Mouse (Mus musculus) midbrain, embryonic 14.5 days (tissue): ENCODE measurements around the gene Prps2. TPM values are rescaled to one million over a fixed set of nuclear protein-coding genes. Genes with fewer than 3 reads are reported as not detected.
"Not testable (repeated sequence)": the region's sequence is repeated elsewhere in the genome, so short reads cannot be mapped to it uniquely, and the experiment has no call there.

ENCODE experiments used
- ATAC-seq: fragments of 200-750 bp; cut with Nextera tagmentation; 2 replicates; pipeline ENCODE4 v1.8.0; 2017; ENCODE audit warnings: moderate number of reproducible peaks, moderate library complexity; ENCODE audit not compliant: low FRiP score, low TSS enrichment
- DNase-seq: peaks from one replicate; pipeline ENCODE4 v3.0.0-alpha.2; 2015
- H3K27ac ChIP-seq: fragments of 300-500 bp; sonication (generic); replicated peaks from 2 replicates; pipeline ENCODE4 v1.5.1; 2014; ENCODE audit warnings: mild to moderate bottlenecking, low read depth, low read length, moderate library complexity
- H3K27me3 ChIP-seq: fragments of 300-500 bp; sonication (generic); 2 replicates; pipeline ENCODE4 v1.6.1; 2014; ENCODE audit warnings: low read length, control low read depth, mixed read lengths; ENCODE audit not compliant: control insufficient read depth, insufficient read depth
- H3K36me3 ChIP-seq: fragments of 300-500 bp; sonication (generic); 2 replicates; pipeline ENCODE4 v1.6.1; 2014; ENCODE audit warnings: low read length, control low read depth; ENCODE audit not compliant: control insufficient read depth, insufficient read depth
- H3K4me1 ChIP-seq: fragments of 300-500 bp; sonication (generic); 2 replicates; pipeline ENCODE4 v1.6.1; 2014; ENCODE audit warnings: mild to moderate bottlenecking, antibody characterized with exemption, low read length, control low read depth; ENCODE audit not compliant: control insufficient read depth, insufficient read depth
- H3K4me2 ChIP-seq: fragments of 300-500 bp; sonication (generic); 2 replicates; pipeline ENCODE4 v1.6.1; 2014; ENCODE audit warnings: mild to moderate bottlenecking, low read length, moderate library complexity
- H3K4me3 ChIP-seq: fragments of 300-500 bp; sonication (generic); replicated peaks from 2 replicates; pipeline ENCODE4 v1.5.1; 2014; ENCODE audit warnings: low read depth, low read length
- H3K9ac ChIP-seq: fragments of 300-500 bp; sonication (generic); replicated peaks from 2 replicates; pipeline ENCODE4 v1.6.1; 2014; ENCODE audit warnings: mild to moderate bottlenecking, low read length, moderate library complexity
- H3K9me3 ChIP-seq: fragments of 300-500 bp; sonication (generic); 2 replicates; pipeline ENCODE4 v1.6.1; 2016; ENCODE audit warnings: low read length, control low read depth, mixed read lengths; ENCODE audit not compliant: control insufficient read depth
- WGBS: fragments of 180-500 bp; shearing (Covaris S2); extraction: QIAGEN DNeasy Blood & Tissue Kit; methylation state at CpG from one replicate; pipeline ENCODE4 v1.1.7; 2014; 5-methylcytosine and 5-hydroxymethylcytosine counted together
- polyA plus RNA-seq: library from polyadenylated mRNA; unstranded; fragments of >200 nt; fragmentation: Nextera tagmentation; extraction: Ambion mirVana; gene quantifications from 2 replicates; pipeline ENCODE4 v1.2.1, GENCODE M21; 2014

Prps2 gene
- polyA plus RNA-seq, 1 experiment from 2014 or later: 7.1 TPM

- H3K4me1 ChIP-seq: no peaks in the 10 kb centered on the region
- no peak overlapping the region for H3K4me2 ChIP-seq
- no peaks in the 10 kb centered on the region for H3K9me3 ChIP-seq
- no peak for DNase-seq
- no peak overlapping the region for H3K27ac ChIP-seq
- H3K4me3 ChIP-seq: no peak overlapping the region
- H3K9ac ChIP-seq: no peak overlapping the region
- no peak for ATAC-seq
- WGBS: 57% methylated on average over 5 of the region's 5 CpGs
- no peaks in the 10 kb centered on the region for H3K36me3 ChIP-seq
- peaks cover 7% of the 10 kb centered on the region; the same call in 1 of the 2 replicates for H3K27me3 ChIP-seq
These were observed 66.8 kb downstream of the Prps2 start for GRCm38 (mm10) chrX:167315766-167316165.

DNA sequence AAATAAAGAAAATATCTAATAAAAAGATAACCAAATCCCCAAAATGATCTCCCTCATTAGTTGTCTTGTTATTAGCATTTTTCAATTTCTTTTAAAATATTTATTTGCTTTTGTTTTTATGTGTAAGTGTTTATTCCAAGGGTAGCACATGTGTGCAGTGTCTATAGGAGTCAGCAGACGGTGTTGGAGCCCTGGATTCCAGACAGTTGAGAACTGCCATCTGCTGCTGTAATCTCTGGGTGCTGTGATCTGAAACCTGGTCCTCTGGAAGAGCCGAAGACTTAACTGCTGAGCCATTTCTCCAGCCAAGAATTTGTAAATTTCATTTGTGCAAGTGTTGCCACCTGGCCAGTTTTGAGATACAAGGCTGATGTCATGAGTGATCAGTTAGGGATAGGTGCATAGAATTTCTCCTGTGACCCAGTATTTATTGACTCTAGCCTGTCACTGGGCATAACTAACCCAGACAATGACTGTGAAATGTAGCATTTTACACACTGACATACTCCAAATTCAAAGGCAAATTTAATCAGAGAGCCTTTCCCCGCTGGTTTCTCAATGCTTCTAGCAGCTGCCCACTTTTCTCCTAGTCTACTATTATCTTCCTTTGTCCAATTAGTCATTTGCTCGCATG is 67.3 kb downstream of the Prps2 start:
- no peak for ATAC-seq
- DNase-seq: no peak
- H3K9ac ChIP-seq: no peak overlapping the region
- H3K4me2 ChIP-seq: no peak overlapping the region
- peaks cover 7% of the 10 kb centered on the region; the same call in 1 of the 2 replicates for H3K27me3 ChIP-seq
- H3K36me3 ChIP-seq: no peaks in the 10 kb centered on the region
- H3K9me3 ChIP-seq: no peaks in the 10 kb centered on the region
- WGBS: 68% methylated on average over 4 of the region's 4 CpGs
- H3K4me1 ChIP-seq: no peaks in the 10 kb centered on the region
- no peak overlapping the region for H3K4me3 ChIP-seq
- H3K27ac ChIP-seq: no peak overlapping the region

DNA sequence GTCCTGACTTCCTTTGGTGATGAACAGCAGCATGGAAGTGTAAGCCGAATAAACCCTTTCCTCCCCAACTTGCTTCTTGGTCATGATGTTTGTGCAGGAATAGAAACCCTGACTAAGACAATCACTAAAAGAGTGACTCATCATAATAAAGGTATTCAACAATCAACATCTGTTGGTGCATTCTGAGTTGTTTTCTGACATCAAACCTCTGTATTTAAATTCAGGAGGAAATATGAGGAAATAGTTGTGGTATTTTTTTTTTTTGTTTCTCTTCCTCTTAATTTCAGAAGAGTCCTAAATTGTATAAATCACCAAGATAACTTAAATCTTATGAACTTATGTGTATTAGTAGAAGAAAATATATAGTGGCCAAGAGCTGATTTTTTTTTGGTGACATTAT is 80.5 kb downstream of the Prps2 start:
- DNase-seq, H3K36me3 ChIP-seq, H3K4me1 ChIP-seq, ATAC-seq, H3K9ac ChIP-seq, H3K4me2 ChIP-seq, H3K4me3 ChIP-seq, H3K27me3 ChIP-seq, H3K27ac ChIP-seq, H3K9me3 ChIP-seq: not testable (repeated sequence)
- 100% methylated on average over 1 of the region's 1 CpGs for WGBS

Other genes starting within 250 kb of the Prps2 start
- 5,114 and 5,358 TPM in 2 replicates for gene Tmsb4x, start 173.4 kb downstream of the Prps2 start, polyA plus RNA-seq
- 0.07 TPM in 1 of 2 replicates, not detected in the other for gene Tlr8, start 118.4 kb downstream of the Prps2 start, polyA plus RNA-seq
- 0.07 and 0.84 TPM in 2 replicates for gene Tlr7, start 52.2 kb downstream of the Prps2 start, polyA plus RNA-seq